Mouse (Mus musculus) cortical plate, adult 2 months (tissue): ENCODE results near the gene Vrk3.

Experiments used
- CTCF ChIP-seq: fragments of 200-500 bp; IDR thresholded peaks from 2 replicates; pipeline ENCODE4 v1.5.1; 2011; ENCODE audit warnings: mild to moderate bottlenecking, control low read depth, low read length; ENCODE audit not compliant: insufficient read depth; ENCODE audit errors: extremely low read depth
- POLR2A ChIP-seq: fragments of 200-500 bp; IDR thresholded peaks from 2 replicates; pipeline ENCODE4 v1.6.1; 2011; ENCODE audit warnings: mild to moderate bottlenecking, low read length, control low read depth; ENCODE audit not compliant: insufficient read depth; ENCODE audit errors: extremely low read depth

GRCm38 (mm10) chr7:44815721-44816469 is 67.7 kb downstream of the Vrk3 start, which contains the start of the genes Nup62 and Il4i1:
- TF ChIP-seq CTCF (no peak), POLR2A (peak; percentile 63; the same call in 1 of the 2 replicates)
